Mouse (Mus musculus): Measurements from ENCODE around the gene Fzd2. TPM values are rescaled to one million over a fixed set of nuclear protein-coding genes. Genes with fewer than 3 reads are reported as not detected.

The Fzd2 gene
- total RNA-seq, 2 experiments from 2014 or later: 9.3 to 10.2 TPM

- DNase-seq (ENCODE audit: low spot score in 2 of 2): no peak
Measured at GRCm38 (mm10) chr11:102611317-102611705, 7.1 kb downstream of the Fzd2 start.

- no peak for DNase-seq (ENCODE audit: low spot score in 2 of 2)
Measured at GRCm38 (mm10) chr11:102619449-102619848, 15.3 kb downstream of the Fzd2 start.

GRCm38 (mm10) chr11:102623876-102624789, 19.9 kb downstream of the Fzd2 start:
- DNase-seq (ENCODE audit: low spot score in 2 of 2): no peak

- DNase-seq (ENCODE audit: low spot score in 2 of 2): no peak
Measured at GRCm38 (mm10) chr11:102624888-102625407, 20.8 kb downstream of the Fzd2 start.

GRCm38 (mm10) chr11:102627171-102627931, 23.2 kb downstream of the Fzd2 start:
- DNase-seq (ENCODE audit: low spot score in 2 of 2): no peak

GRCm38 (mm10) chr11:102628529-102628928, 24.3 kb downstream of the Fzd2 start:
- no peak for DNase-seq (ENCODE audit: low spot score in 2 of 2)

- no peak for DNase-seq (ENCODE audit: low spot score in 2 of 2)
Measured at GRCm38 (mm10) chr11:102629375-102629774, 25.2 kb downstream of the Fzd2 start.

GRCm38 (mm10) chr11:102630731-102631130, 26.5 kb downstream of the Fzd2 start:
- no peak for DNase-seq (ENCODE audit: low spot score in 2 of 2)

GRCm38 (mm10) chr11:102631203-102631602, 27.0 kb downstream of the Fzd2 start:
- no peak for DNase-seq (ENCODE audit: low spot score in 2 of 2)

GRCm38 (mm10) chr11:102632725-102633124, 28.5 kb downstream of the Fzd2 start:
- DNase-seq (ENCODE audit: low spot score in 2 of 2): no peak

- no peak for DNase-seq (ENCODE audit: low spot score in 2 of 2)
Measured at GRCm38 (mm10) chr11:102633379-102633778, 29.2 kb downstream of the Fzd2 start.

- peak; percentile 54 to 60 for DNase-seq (ENCODE audit: low spot score in 2 of 2)
Measured at GRCm38 (mm10) chr11:102636887-102637286, 32.7 kb downstream of the Fzd2 start.

GRCm38 (mm10) chr11:102643891-102644382, 39.7 kb downstream of the Fzd2 start:
- no peak for DNase-seq (ENCODE audit: low spot score in 2 of 2)

GRCm38 (mm10) chr11:102646226-102646625, 42.0 kb downstream of the Fzd2 start:
- no peak for DNase-seq (ENCODE audit: low spot score in 2 of 2)

GRCm38 (mm10) chr11:102647885-102648284, 43.7 kb downstream of the Fzd2 start:
- DNase-seq (ENCODE audit: low spot score in 2 of 2): no peak

GRCm38 (mm10) chr11:102651381-102651780, 47.2 kb downstream of the Fzd2 start:
- peak; percentile 82 to 83 for DNase-seq (ENCODE audit: low spot score in 2 of 2)

GRCm38 (mm10) chr11:102652844-102653243, 48.6 kb downstream of the Fzd2 start:
- no peak for DNase-seq (ENCODE audit: low spot score in 2 of 2)

GRCm38 (mm10) chr11:102655888-102656287, 51.7 kb downstream of the Fzd2 start:
- DNase-seq (ENCODE audit: low spot score in 2 of 2): no peak

- no peak for DNase-seq (ENCODE audit: low spot score in 2 of 2)
Measured at GRCm38 (mm10) chr11:102656326-102656926, 52.2 kb downstream of the Fzd2 start.

GRCm38 (mm10) chr11:102656931-102657330, 52.7 kb downstream of the Fzd2 start:
- no peak for DNase-seq (ENCODE audit: low spot score in 2 of 2)

Measured in layer of hippocampus, postnatal 10 days (tissue).